Mouse (Mus musculus) right cerebral cortex, postnatal 36 days (tissue): ENCODE measurements around the gene Calcrl.
A peak's percentile ranks its signal among the peaks of the same experiment; 100 is the strongest.
"Not testable (repeated sequence)": the region's sequence is repeated elsewhere in the genome, so short reads cannot be mapped to it uniquely, and the experiment has no call there.

Experiments used
- DNase-seq, 2 experiments: peaks; one replicate each; pipeline ENCODE4 v3.0.0; 2022; ENCODE audit warnings: low spot score in 2 of 2, mixed read lengths in 1 of 2

Gene Calcrl

GRCm38 (mm10) chr2:84389075-84389474 lies 36.1 kb downstream of the Calcrl start:
- no peak for DNase-seq

- DNase-seq: not testable (repeated sequence)
Observed at GRCm38 (mm10) chr2:84388537-84388936, 36.7 kb downstream of the Calcrl start.

- no peak for DNase-seq
Observed at GRCm38 (mm10) chr2:84388023-84388416, 37.2 kb downstream of the Calcrl start.

GRCm38 (mm10) chr2:84387394-84388022 lies 37.7 kb downstream of the Calcrl start:
- no peak for DNase-seq

- no peak for DNase-seq
Observed at GRCm38 (mm10) chr2:84386563-84387393, 38.4 kb downstream of the Calcrl start.

- DNase-seq: no peak
Observed at GRCm38 (mm10) chr2:84384911-84385693, 40.1 kb downstream of the Calcrl start.

- DNase-seq: no peak
Observed at GRCm38 (mm10) chr2:84383828-84384227, 41.4 kb downstream of the Calcrl start.

- DNase-seq: no peak
Observed at GRCm38 (mm10) chr2:84382556-84382955, 42.7 kb downstream of the Calcrl start.

GRCm38 (mm10) chr2:84381997-84382396 lies 43.2 kb downstream of the Calcrl start:
- no peak for DNase-seq

- DNase-seq: peak in 1 of 2 experiments; percentile 4
Observed at GRCm38 (mm10) chr2:84380816-84381215, 44.4 kb downstream of the Calcrl start.

- no peak for DNase-seq
Observed at GRCm38 (mm10) chr2:84378678-84379077, 46.5 kb downstream of the Calcrl start.

GRCm38 (mm10) chr2:84369256-84369655 lies 56.0 kb downstream of the Calcrl start:
- no peak for DNase-seq

- no peak for DNase-seq
Observed at GRCm38 (mm10) chr2:84366742-84367141, 58.5 kb downstream of the Calcrl start.

- DNase-seq: no peak
Observed at GRCm38 (mm10) chr2:84365266-84365665, 59.9 kb downstream of the Calcrl start.

GRCm38 (mm10) chr2:84362779-84363719 lies 62.2 kb downstream of the Calcrl start:
- no peak for DNase-seq

GRCm38 (mm10) chr2:84358690-84359343 lies 66.4 kb downstream of the Calcrl start:
- DNase-seq: no peak

- DNase-seq: no peak
Observed at GRCm38 (mm10) chr2:84355281-84355680, 69.9 kb downstream of the Calcrl start.

GRCm38 (mm10) chr2:84347376-84347775 lies 77.8 kb downstream of the Calcrl start:
- DNase-seq: no peak

- DNase-seq: no peak
Observed at GRCm38 (mm10) chr2:84343756-84344155, 81.5 kb downstream of the Calcrl start.

GRCm38 (mm10) chr2:84337774-84338450 lies 87.3 kb downstream of the Calcrl start:
- no peak for DNase-seq
